Mouse (Mus musculus) Patski (cell line): ENCODE results near the gene Mbnl2. TPM values are rescaled to one million over a fixed set of nuclear protein-coding genes. Genes with fewer than 3 reads are reported as not detected.

Experiments
- ATAC-seq: fragments of 100-300 bp; one replicate; pipeline ENCODE4 v1.8.0; 2021
- CTCF ChIA-PET: fragments of 350-600 bp; sonication (Branson Sonifier 250); formaldehyde crosslinking; loops from one replicate; lab custom pipeline; 2022; ENCODE audit warnings: inconsistent platforms; lab: Charles Lee
- POLR2A ChIA-PET: fragments of 350-600 bp; sonication (Branson Sonifier 250); formaldehyde crosslinking; loops from one replicate; lab custom pipeline; 2022; ENCODE audit warnings: antibody characterized with exemption, inconsistent platforms; lab: Charles Lee
- DNase-seq: peaks from one replicate; pipeline ENCODE4 v3.0.0-alpha.2; 2011; ENCODE audit warnings: low read depth, low spot score
- H3K27me3 ChIP-seq: fragments of 371-371 bp; one replicate; pipeline ENCODE4 v1.5.1; 2021
- CTCF ChIP-seq: fragments of 100-300 bp; IDR thresholded peaks from one replicate; pipeline ENCODE4 v1.5.1; 2021
- in situ Hi-C: fragments of 300-500 bp; cut with MboI; formaldehyde crosslinking; loops from 3 replicates; pipeline ENCODE4 v1.11.1; 2018; ENCODE audit warnings: low pct_unique_long_range_greater_than_20kb, mixed read lengths
- polyA plus RNA-seq: library from polyadenylated mRNA; unstranded; gene quantifications from one replicate; pipeline ENCODE4 v1.2.3, GENCODE M21; 2021

Gene Mbnl2
- polyA plus RNA-seq, 1 experiment from 2014 or later, result 132 TPM

GRCm38 (mm10) chr14:120373026-120374024, 97.9 kb downstream of the Mbnl2 start:
- no peak for TF ChIP-seq CTCF
- POLR2A ChIA-PET, result interaction anchor here (0.7 to 1.6 kb wide), 2 partner anchors 43 to 97 kb away, joined by 3 to 5 read pairs; partner anchors contain the start of gene Mbnl2
- H3K27me3 ChIP-seq, result no peaks in the 10 kb centered on the region
- CTCF ChIA-PET, result interaction anchor here (1.0 to 2.0 kb wide), 5 partner anchors 14 to 76 kb away, joined by 3 to 5 read pairs (median 3); no protein-coding TSS in a partner anchor
- DNase-seq, result peak; percentile 64
- in situ Hi-C loops, result no loop called here
- peak; percentile 87 for ATAC-seq

- DNase-seq (no peak), ATAC-seq (no peak)
- no peak for TF ChIP-seq CTCF
- CTCF ChIA-PET, result interaction anchor here (1.3 to 2.0 kb wide), 2 partner anchors 25 to 77 kb away, joined by 3 to 5 read pairs; no protein-coding TSS in a partner anchor
- no peaks in the 10 kb centered on the region for H3K27me3 ChIP-seq
- POLR2A ChIA-PET, result interaction anchor here (1.2 kb wide), 1 partner anchor 77 kb away, joined by 3 read pairs; no protein-coding TSS in a partner anchor
- in situ Hi-C loops, result loop anchor here (5.0 kb wide), 1 partner anchor 97 kb away; the partner anchor contains the start of gene Mbnl2
These were observed 99.3 kb downstream of the Mbnl2 start for GRCm38 (mm10) chr14:120374786-120375185.

GRCm38 (mm10) chr14:120377192-120377591, 101.7 kb downstream of the Mbnl2 start:
- no peak for TF ChIP-seq CTCF
- DNase-seq, result no peak
- ChIA-PET CTCF (interaction anchor here (0.9 to 1.5 kb wide), 2 partner anchors 17 to 21 kb away, joined by 3 read pairs; no protein-coding TSS in a partner anchor), POLR2A (no interaction called here)
- ATAC-seq, result no peak
- in situ Hi-C loops, result loop anchor here (5.0 kb wide), 1 partner anchor 100 kb away; the partner anchor contains the start of gene Mbnl2
- H3K27me3 ChIP-seq, result no peaks in the 10 kb centered on the region

GRCm38 (mm10) chr14:120378002-120378401, 102.5 kb downstream of the Mbnl2 start:
- no peak for TF ChIP-seq CTCF
- CTCF ChIA-PET, result interaction anchor here (0.9 to 1.5 kb wide), 2 partner anchors 18 to 20 kb away, joined by 3 read pairs; no protein-coding TSS in a partner anchor

GRCm38 (mm10) chr14:120379716-120380115, 104.2 kb downstream of the Mbnl2 start:
- no peaks in the 10 kb centered on the region for H3K27me3 ChIP-seq
- POLR2A ChIA-PET, result no interaction called here
- in situ Hi-C loops, result loop anchor here (5.0 kb wide), 1 partner anchor 102 kb away; the partner anchor contains the start of gene Mbnl2
- ATAC-seq (no peak), DNase-seq (no peak)
- TF ChIP-seq CTCF, result no peak
- CTCF ChIA-PET, result interaction anchor here (0.6 to 1.4 kb wide), 5 partner anchors 10 to 116 kb away, joined by 3 to 4 read pairs (median 3); partner anchors contain the start of gene Mbnl2

More at GRCm38 (mm10) chr14:120378002-120378401, 102.5 kb downstream of the Mbnl2 start:
- in situ Hi-C loops, result loop anchor here (5.0 kb wide), 1 partner anchor 101 kb away; the partner anchor contains the start of gene Mbnl2
- no peak for DNase-seq
- POLR2A ChIA-PET, result no interaction called here
- H3K27me3 ChIP-seq, result no peaks in the 10 kb centered on the region
- no peak for ATAC-seq

GRCm38 (mm10) chr14:120381378-120382134, 106.1 kb downstream of the Mbnl2 start:
- DNase-seq (no peak), ATAC-seq (no peak)
- ChIA-PET POLR2A (no interaction called here), CTCF (interaction anchor here (1.7 kb wide), 1 partner anchor 11 kb away, joined by 3 read pairs; no protein-coding TSS in a partner anchor)
- no peak for TF ChIP-seq CTCF
- no peaks in the 10 kb centered on the region for H3K27me3 ChIP-seq
- in situ Hi-C loops, result no loop called here

- ChIA-PET POLR2A (interaction anchor here (1.0 to 1.5 kb wide), 2 partner anchors 12 to 75 kb away, joined by 3 read pairs; no protein-coding TSS in a partner anchor), CTCF (interaction anchor here (1.7 kb wide), 1 partner anchor 11 kb away, joined by 3 read pairs; no protein-coding TSS in a partner anchor)
- H3K27me3 ChIP-seq, result no peaks in the 10 kb centered on the region
- DNase-seq (no peak), ATAC-seq (no peak)
- TF ChIP-seq CTCF, result no peak
- in situ Hi-C loops, result no loop called here
These were observed 106.7 kb downstream of the Mbnl2 start for GRCm38 (mm10) chr14:120382179-120382578.

- H3K27me3 ChIP-seq, result no peaks in the 10 kb centered on the region
- TF ChIP-seq CTCF, result no peak
- ATAC-seq (no peak), DNase-seq (no peak)
- in situ Hi-C loops, result no loop called here
- ChIA-PET POLR2A (interaction anchor here (1.0 to 1.5 kb wide), 2 partner anchors 11 to 76 kb away, joined by 3 read pairs; no protein-coding TSS in a partner anchor), CTCF (interaction anchor here (1.6 kb wide), 1 partner anchor 10 kb away, joined by 6 read pairs; no protein-coding TSS in a partner anchor)
These were observed 107.8 kb downstream of the Mbnl2 start for GRCm38 (mm10) chr14:120383186-120383851.

GRCm38 (mm10) chr14:120384615-120385014, 109.1 kb downstream of the Mbnl2 start:
- ChIA-PET CTCF (interaction anchor here (1.2 kb wide), 1 partner anchor 14 kb away, joined by 4 read pairs; no protein-coding TSS in a partner anchor), POLR2A (interaction anchor here (0.7 kb wide), 1 partner anchor 1500 kb away, joined by 3 read pairs; no protein-coding TSS in a partner anchor)
- DNase-seq (no peak), ATAC-seq (no peak)
- H3K27me3 ChIP-seq, result no peaks in the 10 kb centered on the region
- in situ Hi-C loops, result no loop called here
- TF ChIP-seq CTCF, result no peak
